Mouse (Mus musculus): ENCODE measurements at regions not wholly inside any gene's neighbourhood (a gene's known extent, or its start where the extent isn't known, plus 50 kb on each side); places are given as distances from the start of the nearest gene placed in this dataset.

- H3K4me2 ChIP-seq (replicated peaks): no peak overlapping the region
- H3K9ac ChIP-seq (replicated peaks): no peak overlapping the region
- no peaks in the 10 kb centered on the region for H3K4me1 ChIP-seq
- H3K9me3 ChIP-seq: no peaks in the 10 kb centered on the region
- no peaks in the 10 kb centered on the region for H3K27me3 ChIP-seq
- H3K4me3 ChIP-seq: no peak overlapping the region
- no peaks in the 10 kb centered on the region for H3K36me3 ChIP-seq
- ATAC-seq (replicated peaks): no peak
- WGBS: 90% methylated on average over 2 of the region's 2 CpGs
- no peak overlapping the region for H3K27ac ChIP-seq (replicated peaks)
These were observed 94.9 kb upstream of the Cdkn2b start for GRCm38 (mm10) chr4:89405624-89406167.

GRCm38 (mm10) chr4:89403151-89403550 lies 92.3 kb upstream of the Cdkn2b start:
- Histone ChIP-seq H3K27me3 (no peaks in the 10 kb centered on the region), H3K27ac (replicated peaks) (no peak overlapping the region), H3K4me2 (replicated peaks) (no peak overlapping the region), H3K4me3 (no peak overlapping the region), H3K9ac (replicated peaks) (no peak overlapping the region), H3K4me1 (no peaks in the 10 kb centered on the region), H3K36me3 (no peaks in the 10 kb centered on the region), H3K9me3 (no peaks in the 10 kb centered on the region)
- 84% methylated on average over 1 of the region's 1 CpGs for WGBS
- ATAC-seq (replicated peaks): no peak

- H3K36me3 ChIP-seq: no peaks in the 10 kb centered on the region
- no peaks in the 10 kb centered on the region for H3K27me3 ChIP-seq
- H3K4me3 ChIP-seq: no peak overlapping the region
- H3K27ac ChIP-seq (replicated peaks): no peak overlapping the region
- H3K9ac ChIP-seq (replicated peaks): no peak overlapping the region
- no peaks in the 10 kb centered on the region for H3K9me3 ChIP-seq
- no peak for ATAC-seq (replicated peaks)
- H3K4me1 ChIP-seq: no peaks in the 10 kb centered on the region
- no peak overlapping the region for H3K4me2 ChIP-seq (replicated peaks)
- WGBS: 80% methylated on average over 5 of the region's 5 CpGs
These were observed 91.5 kb upstream of the Cdkn2b start for GRCm38 (mm10) chr4:89402324-89402723.

- H3K4me2 ChIP-seq (replicated peaks): no peak overlapping the region
- no peaks in the 10 kb centered on the region for H3K27me3 ChIP-seq
- WGBS: 81% methylated on average over 2 of the region's 2 CpGs
- no peak overlapping the region for H3K4me3 ChIP-seq
- H3K4me1 ChIP-seq: no peaks in the 10 kb centered on the region
- no peak overlapping the region for H3K9ac ChIP-seq (replicated peaks)
- H3K9me3 ChIP-seq: no peaks in the 10 kb centered on the region
- no peaks in the 10 kb centered on the region for H3K36me3 ChIP-seq
- ATAC-seq (replicated peaks): no peak
- no peak overlapping the region for H3K27ac ChIP-seq (replicated peaks)
These were observed 90.9 kb upstream of the Cdkn2b start for GRCm38 (mm10) chr4:89401696-89402095.

- Histone ChIP-seq H3K36me3 (no peaks in the 10 kb centered on the region), H3K9me3 (no peaks in the 10 kb centered on the region), H3K4me2 (replicated peaks) (no peak overlapping the region), H3K4me1 (no peaks in the 10 kb centered on the region), H3K9ac (replicated peaks) (no peak overlapping the region), H3K27me3 (no peaks in the 10 kb centered on the region), H3K4me3 (no peak overlapping the region), H3K27ac (replicated peaks) (no peak overlapping the region)
- WGBS: 81% methylated on average over 3 of the region's 3 CpGs
- no peak for ATAC-seq (replicated peaks)
These were observed 89.5 kb upstream of the Cdkn2b start for GRCm38 (mm10) chr4:89400342-89400741.

GRCm38 (mm10) chr4:89399277-89399676 lies 88.4 kb upstream of the Cdkn2b start:
- Histone ChIP-seq H3K4me1 (no peaks in the 10 kb centered on the region), H3K9ac (replicated peaks) (no peak overlapping the region), H3K27me3 (no peaks in the 10 kb centered on the region), H3K4me2 (replicated peaks) (no peak overlapping the region), H3K9me3 (no peaks in the 10 kb centered on the region), H3K4me3 (no peak overlapping the region), H3K27ac (replicated peaks) (no peak overlapping the region), H3K36me3 (no peaks in the 10 kb centered on the region)
- WGBS: 82% methylated on average over 2 of the region's 2 CpGs
- ATAC-seq (replicated peaks): no peak

- H3K27ac ChIP-seq (replicated peaks): no peak overlapping the region
- WGBS: 88% methylated on average over 2 of the region's 2 CpGs
- no peaks in the 10 kb centered on the region for H3K27me3 ChIP-seq
- no peaks in the 10 kb centered on the region for H3K36me3 ChIP-seq
- no peak overlapping the region for H3K4me2 ChIP-seq (replicated peaks)
- no peak overlapping the region for H3K4me3 ChIP-seq
- ATAC-seq (replicated peaks): no peak
- no peak overlapping the region for H3K9ac ChIP-seq (replicated peaks)
- no peaks in the 10 kb centered on the region for H3K4me1 ChIP-seq
- H3K9me3 ChIP-seq: no peaks in the 10 kb centered on the region
These were observed 85.2 kb upstream of the Cdkn2b start for GRCm38 (mm10) chr4:89396020-89396419.

- Histone ChIP-seq H3K36me3 (no peaks in the 10 kb centered on the region), H3K27ac (replicated peaks) (no peak overlapping the region), H3K4me1 (no peaks in the 10 kb centered on the region), H3K4me3 (no peak overlapping the region), H3K9me3 (no peaks in the 10 kb centered on the region), H3K4me2 (replicated peaks) (no peak overlapping the region), H3K27me3 (no peaks in the 10 kb centered on the region), H3K9ac (replicated peaks) (no peak overlapping the region)
- ATAC-seq (replicated peaks): no peak
These were observed 84.5 kb upstream of the Cdkn2b start for GRCm38 (mm10) chr4:89395336-89395735.

- ATAC-seq (replicated peaks): no peak
- 88% methylated on average over 2 of the region's 2 CpGs for WGBS
These were observed 82.4 kb upstream of the Cdkn2b start for GRCm38 (mm10) chr4:89393251-89393711.

GRCm38 (mm10) chr4:89392791-89393190 lies 82.0 kb upstream of the Cdkn2b start:
- Histone ChIP-seq H3K9me3 (no peaks in the 10 kb centered on the region), H3K36me3 (no peaks in the 10 kb centered on the region), H3K27ac (replicated peaks) (no peak overlapping the region), H3K27me3 (no peaks in the 10 kb centered on the region), H3K4me3 (no peak overlapping the region), H3K4me1 (no peaks in the 10 kb centered on the region), H3K4me2 (replicated peaks) (no peak overlapping the region), H3K9ac (replicated peaks) (no peak overlapping the region)
- ATAC-seq (replicated peaks): no peak

More at GRCm38 (mm10) chr4:89393251-89393711, 82.4 kb upstream of the Cdkn2b start:
- no peaks in the 10 kb centered on the region for H3K27me3 ChIP-seq
- H3K9me3 ChIP-seq: no peaks in the 10 kb centered on the region
- no peaks in the 10 kb centered on the region for H3K4me1 ChIP-seq
- no peak overlapping the region for H3K9ac ChIP-seq (replicated peaks)
- no peak overlapping the region for H3K4me2 ChIP-seq (replicated peaks)
- H3K36me3 ChIP-seq: no peaks in the 10 kb centered on the region
- no peak overlapping the region for H3K4me3 ChIP-seq
- H3K27ac ChIP-seq (replicated peaks): no peak overlapping the region

- H3K27me3 ChIP-seq: no peaks in the 10 kb centered on the region
- no peak overlapping the region for H3K27ac ChIP-seq (replicated peaks)
- H3K9ac ChIP-seq (replicated peaks): no peak overlapping the region
- H3K4me2 ChIP-seq (replicated peaks): no peak overlapping the region
- no peaks in the 10 kb centered on the region for H3K4me1 ChIP-seq
- 87% methylated on average over 9 of the region's 9 CpGs for WGBS
- H3K9me3 ChIP-seq: no peaks in the 10 kb centered on the region
- no peak overlapping the region for H3K4me3 ChIP-seq
- no peaks in the 10 kb centered on the region for H3K36me3 ChIP-seq
- ATAC-seq (replicated peaks): no peak
These were observed 80.8 kb upstream of the Cdkn2b start for GRCm38 (mm10) chr4:89391463-89392308.

GRCm38 (mm10) chr4:89383548-89383947 lies 72.7 kb upstream of the Cdkn2b start:
- Histone ChIP-seq H3K27ac (replicated peaks) (no peak overlapping the region), H3K36me3 (no peaks in the 10 kb centered on the region), H3K4me3 (no peak overlapping the region), H3K27me3 (no peaks in the 10 kb centered on the region), H3K4me1 (no peaks in the 10 kb centered on the region), H3K4me2 (replicated peaks) (no peak overlapping the region), H3K9ac (replicated peaks) (no peak overlapping the region), H3K9me3 (no peaks in the 10 kb centered on the region)
- ATAC-seq (replicated peaks): no peak
- 93% methylated on average over 3 of the region's 3 CpGs for WGBS

All from forebrain, embryonic 15.5 days (tissue).